Mouse (Mus musculus): ENCODE data around the gene Scaper. TPM values are rescaled to one million over a fixed set of nuclear protein-coding genes. Genes with fewer than 3 reads are reported as not detected.

Gene Scaper
- polyA plus RNA-seq (2012; ENCODE audit: insufficient read depth, low replicate concordance): 0.02 TPM in 1 of 2 replicates, not detected in the other

GRCm38 (mm10) chr9:55937664-55938617 is at the start of gene Scaper:
TSS of gene Scaper (minus strand) at chr9:55938119.
- H3K4me1 ChIP-seq: peaks cover 25% of the 10 kb centered on the region
- no peaks in the 10 kb centered on the region for H3K27me3 ChIP-seq (replicated peaks)
- H3K4me3 ChIP-seq (replicated peaks): peak within 1 kb of the TSS; percentile 97
- TF ChIP-seq FLI1 (IDR thresholded peaks at IDR 0.05; ENCODE audit: low read length) (no peak), GATA1 (IDR thresholded peaks at IDR 0.05; ENCODE audit: borderline replicate concordance, low read length) (no peak)
- H3K9me3 ChIP-seq: no peaks in the 10 kb centered on the region
- no peaks in the 10 kb centered on the region for H3K36me3 ChIP-seq (replicated peaks; ENCODE audit: low read length)

GRCm38 (mm10) chr9:55946819-55947218 is 8.9 kb upstream of the Scaper start:
- Histone ChIP-seq H3K4me1 (peaks cover 8% of the 10 kb centered on the region), H3K36me3 (replicated peaks; ENCODE audit: low read length) (no peaks in the 10 kb centered on the region), H3K4me3 (replicated peaks) (no peak overlapping the region), H3K27me3 (replicated peaks) (no peaks in the 10 kb centered on the region), H3K9me3 (no peaks in the 10 kb centered on the region; the same call in 1 of the 2 replicates)
- no peak for TF ChIP-seq GATA1 (IDR thresholded peaks at IDR 0.05; ENCODE audit: borderline replicate concordance, low read length)
- TF ChIP-seq FLI1 (IDR thresholded peaks at IDR 0.05; ENCODE audit: low read length): no peak

- Histone ChIP-seq H3K27me3 (replicated peaks) (no peaks in the 10 kb centered on the region), H3K4me3 (replicated peaks) (no peak overlapping the region), H3K36me3 (replicated peaks; ENCODE audit: low read length) (no peaks in the 10 kb centered on the region), H3K9me3 (no peaks in the 10 kb centered on the region), H3K4me1 (peaks cover 29% of the 10 kb centered on the region)
- TF ChIP-seq GATA1 (IDR thresholded peaks at IDR 0.05; ENCODE audit: borderline replicate concordance, low read length) (no peak), FLI1 (IDR thresholded peaks at IDR 0.05; ENCODE audit: low read length) (no peak)
These were observed 3.4 kb upstream of the Scaper start for GRCm38 (mm10) chr9:55941356-55941755.

- Histone ChIP-seq H3K4me1 (peaks cover 24% of the 10 kb centered on the region), H3K4me3 (replicated peaks) (peak overlapping the region; percentile 97)
These were observed 683 bp upstream of the Scaper start for GRCm38 (mm10) chr9:55938618-55938985.

GRCm38 (mm10) chr9:55937224-55937663 is 675 bp downstream of the Scaper start:
- H3K4me3 ChIP-seq (replicated peaks): peak overlapping the region; percentile 97
- no peaks in the 10 kb centered on the region for H3K9me3 ChIP-seq
- H3K4me1 ChIP-seq: peaks cover 31% of the 10 kb centered on the region
- H3K36me3 ChIP-seq (replicated peaks; ENCODE audit: low read length): no peaks in the 10 kb centered on the region
- no peaks in the 10 kb centered on the region for H3K27me3 ChIP-seq (replicated peaks)
- no peak for TF ChIP-seq GATA1 (IDR thresholded peaks at IDR 0.05; ENCODE audit: borderline replicate concordance, low read length)
- no peak for TF ChIP-seq FLI1 (IDR thresholded peaks at IDR 0.05; ENCODE audit: low read length)

More at GRCm38 (mm10) chr9:55938618-55938985, 683 bp upstream of the Scaper start:
- H3K9me3 ChIP-seq: no peaks in the 10 kb centered on the region
- H3K36me3 ChIP-seq (replicated peaks; ENCODE audit: low read length): no peaks in the 10 kb centered on the region
- TF ChIP-seq FLI1 (IDR thresholded peaks at IDR 0.05; ENCODE audit: low read length): no peak
- TF ChIP-seq GATA1 (IDR thresholded peaks at IDR 0.05; ENCODE audit: borderline replicate concordance, low read length): no peak
- H3K27me3 ChIP-seq (replicated peaks): no peaks in the 10 kb centered on the region

GRCm38 (mm10) chr9:55932482-55932881 is 5.4 kb downstream of the Scaper start:
- TF ChIP-seq GATA1 (IDR thresholded peaks at IDR 0.05; ENCODE audit: borderline replicate concordance, low read length) (no peak), FLI1 (IDR thresholded peaks at IDR 0.05; ENCODE audit: low read length) (no peak)
- no peaks in the 10 kb centered on the region for H3K9me3 ChIP-seq
- H3K4me3 ChIP-seq (replicated peaks): no peak overlapping the region
- no peaks in the 10 kb centered on the region for H3K36me3 ChIP-seq (replicated peaks; ENCODE audit: low read length)
- H3K4me1 ChIP-seq: peaks cover 13% of the 10 kb centered on the region
- H3K27me3 ChIP-seq (replicated peaks): no peaks in the 10 kb centered on the region

GRCm38 (mm10) chr9:55918579-55918978 is 19.3 kb downstream of the Scaper start:
- TF ChIP-seq GATA1 (IDR thresholded peaks at IDR 0.05; ENCODE audit: borderline replicate concordance, low read length) (no peak), FLI1 (IDR thresholded peaks at IDR 0.05; ENCODE audit: low read length) (no peak)
- no peak overlapping the region for H3K4me3 ChIP-seq (replicated peaks)

GRCm38 (mm10) chr9:55916751-55917150 is 21.2 kb downstream of the Scaper start:
- Histone ChIP-seq H3K27me3 (replicated peaks) (no peaks in the 10 kb centered on the region), H3K9me3 (no peaks in the 10 kb centered on the region), H3K4me1 (no peaks in the 10 kb centered on the region; the same call in 1 of the 2 replicates), H3K36me3 (replicated peaks; ENCODE audit: low read length) (no peaks in the 10 kb centered on the region), H3K4me3 (replicated peaks) (no peak overlapping the region)
- TF ChIP-seq FLI1 (IDR thresholded peaks at IDR 0.05; ENCODE audit: low read length) (no peak), GATA1 (IDR thresholded peaks at IDR 0.05; ENCODE audit: borderline replicate concordance, low read length) (no peak)

More at GRCm38 (mm10) chr9:55918579-55918978, 19.3 kb downstream of the Scaper start:
- H3K9me3 ChIP-seq: no peaks in the 10 kb centered on the region
- no peaks in the 10 kb centered on the region; the same call in 1 of the 2 replicates for H3K4me1 ChIP-seq
- H3K36me3 ChIP-seq (replicated peaks; ENCODE audit: low read length): no peaks in the 10 kb centered on the region
- no peaks in the 10 kb centered on the region for H3K27me3 ChIP-seq (replicated peaks)

- H3K4me1 ChIP-seq: no peaks in the 10 kb centered on the region; the same call in 1 of the 2 replicates
- TF ChIP-seq GATA1 (IDR thresholded peaks at IDR 0.05; ENCODE audit: borderline replicate concordance, low read length) (no peak), FLI1 (IDR thresholded peaks at IDR 0.05; ENCODE audit: low read length) (no peak)
- no peaks in the 10 kb centered on the region for H3K36me3 ChIP-seq (replicated peaks; ENCODE audit: low read length)
- H3K4me3 ChIP-seq (replicated peaks): no peak overlapping the region
- H3K27me3 ChIP-seq (replicated peaks): no peaks in the 10 kb centered on the region
- peaks cover 4% of the 10 kb centered on the region; the same call in 1 of the 2 replicates for H3K9me3 ChIP-seq
These were observed 26.4 kb downstream of the Scaper start for GRCm38 (mm10) chr9:55911481-55911880.

GRCm38 (mm10) chr9:55902964-55903363 is 35.0 kb downstream of the Scaper start:
- Histone ChIP-seq H3K36me3 (replicated peaks; ENCODE audit: low read length) (no peaks in the 10 kb centered on the region), H3K9me3 (peaks cover 4% of the 10 kb centered on the region; the same call in 1 of the 2 replicates), H3K27me3 (replicated peaks) (no peaks in the 10 kb centered on the region), H3K4me3 (replicated peaks) (no peak overlapping the region), H3K4me1 (no peaks in the 10 kb centered on the region)
- TF ChIP-seq GATA1 (IDR thresholded peaks at IDR 0.05; ENCODE audit: borderline replicate concordance, low read length) (no peak), FLI1 (IDR thresholded peaks at IDR 0.05; ENCODE audit: low read length) (no peak)
